Mouse (Mus musculus): ENCODE data around the gene Pdzd8. TPM values are rescaled to one million over a fixed set of nuclear protein-coding genes. Genes with fewer than 3 reads are reported as not detected.

The Pdzd8 gene
- polyA plus RNA-seq, 1 experiment, result 19.9 TPM

DNA sequence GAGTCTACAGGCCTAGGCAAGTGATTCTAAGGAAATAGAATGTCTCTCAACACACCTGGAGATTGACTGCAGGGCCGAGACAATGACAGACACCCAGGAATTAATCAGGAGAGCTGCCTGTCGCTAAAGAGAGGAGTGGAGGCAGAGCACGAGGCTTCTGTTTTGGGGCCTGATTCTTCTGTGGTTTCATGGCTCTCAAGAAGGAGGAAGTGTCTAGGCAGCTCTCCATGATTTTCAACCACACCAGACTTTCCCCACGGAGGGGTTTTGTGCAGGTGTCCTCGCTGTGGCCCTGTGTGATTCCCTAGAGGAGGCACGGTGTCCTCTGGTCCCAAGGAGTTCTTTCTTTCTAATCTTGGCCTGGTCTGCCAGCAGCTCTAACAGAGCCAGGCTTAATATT lies 29.4 kb upstream of the Pdzd8 start:
- no peak overlapping the region for H3K4me3 ChIP-seq (ENCODE audit: insufficient read depth, low read length)
- peaks cover 3% of the 10 kb centered on the region; the same call in 1 of the 2 replicates for H3K4me1 ChIP-seq (ENCODE audit: control insufficient read depth, insufficient read depth, low read length)
- H3K27ac ChIP-seq (ENCODE audit: insufficient read depth, low read depth, low read length), result no peak overlapping the region
- TF ChIP-seq POLR2A (IDR thresholded peaks at IDR 0.05; ENCODE audit: borderline replicate concordance, low read depth, low read length) (no peak), CTCF (IDR thresholded peaks at IDR 0.05; ENCODE audit: low read depth, low read length) (no peak)

DNA sequence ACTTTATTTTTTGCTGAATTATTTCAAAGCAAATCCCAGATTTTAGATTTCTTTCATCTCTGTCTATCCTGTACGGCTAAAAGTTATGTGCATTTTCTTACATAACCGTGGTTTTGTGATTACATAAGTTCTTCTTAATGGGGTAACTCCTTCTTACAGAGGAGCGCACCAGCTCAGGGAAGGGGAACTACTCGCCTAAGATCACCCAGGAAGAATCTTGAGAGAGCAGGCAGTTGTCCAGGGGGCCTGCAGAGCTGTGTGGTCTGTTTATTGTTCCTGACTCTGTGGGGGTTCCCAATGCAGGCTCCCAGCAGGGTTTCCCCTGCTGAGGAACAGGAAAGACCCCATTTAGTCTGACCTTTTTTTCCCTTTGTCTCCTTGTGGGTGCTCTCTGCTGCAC lies 27.3 kb upstream of the Pdzd8 start:
- no peak overlapping the region for H3K4me3 ChIP-seq (ENCODE audit: insufficient read depth, low read length)
- peaks cover 3% of the 10 kb centered on the region; the same call in 1 of the 2 replicates for H3K4me1 ChIP-seq (ENCODE audit: control insufficient read depth, insufficient read depth, low read length)
- no peak overlapping the region for H3K27ac ChIP-seq (ENCODE audit: insufficient read depth, low read depth, low read length)
- TF ChIP-seq CTCF (IDR thresholded peaks at IDR 0.05; ENCODE audit: low read depth, low read length) (no peak), POLR2A (IDR thresholded peaks at IDR 0.05; ENCODE audit: borderline replicate concordance, low read depth, low read length) (no peak)

DNA sequence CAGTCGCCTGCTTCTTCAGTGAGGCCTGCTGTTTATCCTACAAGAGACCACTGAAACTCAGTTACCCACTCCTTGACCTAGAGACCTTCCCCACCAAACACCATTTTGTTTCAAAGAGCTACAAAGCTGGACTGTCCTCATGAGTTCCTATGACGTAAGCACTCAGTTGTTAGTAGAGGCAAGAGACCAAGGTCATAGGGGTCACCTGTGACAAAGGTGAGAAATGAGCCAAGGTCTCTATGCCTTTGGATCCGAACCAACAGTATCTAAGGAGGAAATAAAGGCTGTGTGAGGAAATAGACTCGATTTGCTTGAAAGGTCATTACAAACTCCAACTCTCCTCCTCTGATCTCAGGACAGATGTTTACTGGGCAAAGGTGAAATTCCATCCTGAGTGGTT lies 25.4 kb upstream of the Pdzd8 start:
- H3K4me3 ChIP-seq (ENCODE audit: insufficient read depth, low read length), result no peak overlapping the region
- TF ChIP-seq POLR2A (IDR thresholded peaks at IDR 0.05; ENCODE audit: borderline replicate concordance, low read depth, low read length) (no peak), CTCF (IDR thresholded peaks at IDR 0.05; ENCODE audit: low read depth, low read length) (no peak)

GRCm38 (mm10) chr19:59367892-59368291 lies 22.3 kb upstream of the Pdzd8 start:
- H3K4me3 ChIP-seq (ENCODE audit: insufficient read depth, low read length), result no peak overlapping the region
- no peak overlapping the region for H3K27ac ChIP-seq (ENCODE audit: insufficient read depth, low read depth, low read length)
- no peaks in the 10 kb centered on the region for H3K4me1 ChIP-seq (ENCODE audit: control insufficient read depth, insufficient read depth, low read length)
- no peak for TF ChIP-seq POLR2A (IDR thresholded peaks at IDR 0.05; ENCODE audit: borderline replicate concordance, low read depth, low read length)
- no peak for TF ChIP-seq CTCF (IDR thresholded peaks at IDR 0.05; ENCODE audit: low read depth, low read length)

More for the DNA sequence above, 25.4 kb upstream of the Pdzd8 start:
- H3K4me1 ChIP-seq (ENCODE audit: control insufficient read depth, insufficient read depth, low read length), result peaks cover 3% of the 10 kb centered on the region; the same call in 1 of the 2 replicates
- no peak overlapping the region for H3K27ac ChIP-seq (ENCODE audit: insufficient read depth, low read depth, low read length)

- Histone ChIP-seq H3K27ac (ENCODE audit: insufficient read depth, low read depth, low read length) (no peak overlapping the region), H3K4me3 (ENCODE audit: insufficient read depth, low read length) (no peak overlapping the region), H3K4me1 (ENCODE audit: control insufficient read depth, insufficient read depth, low read length) (no peaks in the 10 kb centered on the region)
- TF ChIP-seq CTCF (IDR thresholded peaks at IDR 0.05; ENCODE audit: low read depth, low read length) (no peak), POLR2A (IDR thresholded peaks at IDR 0.05; ENCODE audit: borderline replicate concordance, low read depth, low read length) (no peak)
Observed at GRCm38 (mm10) chr19:59366724-59367123, 21.1 kb upstream of the Pdzd8 start.

GRCm38 (mm10) chr19:59363666-59364065 lies 18.1 kb upstream of the Pdzd8 start:
- H3K4me3 ChIP-seq (ENCODE audit: insufficient read depth, low read length), result no peak overlapping the region
- H3K4me1 ChIP-seq (ENCODE audit: control insufficient read depth, insufficient read depth, low read length), result no peaks in the 10 kb centered on the region
- H3K27ac ChIP-seq (ENCODE audit: insufficient read depth, low read depth, low read length), result no peak overlapping the region
- no peak for TF ChIP-seq CTCF (IDR thresholded peaks at IDR 0.05; ENCODE audit: low read depth, low read length)

DNA sequence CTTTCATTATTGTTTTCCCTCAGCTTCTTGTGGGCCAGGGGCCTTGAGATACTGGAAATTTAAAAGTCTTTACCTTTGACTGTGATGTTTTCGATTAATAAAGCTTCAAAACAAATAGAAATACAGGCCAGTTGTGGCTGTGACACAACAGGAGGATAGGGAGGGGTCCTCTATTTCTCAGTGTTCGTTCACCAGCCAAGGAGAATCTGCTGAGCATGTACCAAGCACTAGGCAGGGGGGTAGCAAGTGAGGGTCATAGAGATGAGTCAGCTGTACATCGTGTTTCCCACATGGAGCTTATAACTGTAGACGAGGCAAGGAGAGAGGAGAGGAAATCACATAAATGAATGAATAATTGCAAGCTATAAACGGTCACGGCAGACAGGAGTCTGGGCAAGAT lies 17.1 kb upstream of the Pdzd8 start:
- no peak for TF ChIP-seq CTCF (IDR thresholded peaks at IDR 0.05; ENCODE audit: low read depth, low read length)
- TF ChIP-seq POLR2A (IDR thresholded peaks at IDR 0.05; ENCODE audit: borderline replicate concordance, low read depth, low read length), result no peak
- no peak overlapping the region for H3K4me3 ChIP-seq (ENCODE audit: insufficient read depth, low read length)
- H3K4me1 ChIP-seq (ENCODE audit: control insufficient read depth, insufficient read depth, low read length), result no peaks in the 10 kb centered on the region
- H3K27ac ChIP-seq (ENCODE audit: insufficient read depth, low read depth, low read length), result no peak overlapping the region

DNA sequence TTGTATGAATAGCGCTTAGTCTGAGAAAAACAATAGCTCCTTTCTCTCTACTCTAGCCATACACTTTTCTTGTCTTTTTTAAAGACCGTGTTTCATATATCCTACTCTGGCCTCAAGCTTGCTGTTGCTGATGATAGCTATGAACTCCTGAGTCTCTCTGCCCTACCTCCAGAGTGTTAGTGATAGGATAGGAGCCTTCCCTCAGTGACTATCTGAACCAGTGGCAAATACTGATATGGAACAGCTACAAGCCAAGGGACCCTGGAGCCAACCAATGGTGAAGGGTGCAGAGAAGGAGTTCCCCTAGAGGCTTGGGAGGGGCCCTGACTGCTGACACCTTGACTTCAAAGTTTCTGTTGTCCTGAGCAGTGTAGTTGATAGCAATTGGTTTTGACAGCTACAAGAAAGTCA lies 14.9 kb upstream of the Pdzd8 start:
- TF ChIP-seq CTCF (IDR thresholded peaks at IDR 0.05; ENCODE audit: low read depth, low read length) (no peak), POLR2A (IDR thresholded peaks at IDR 0.05; ENCODE audit: borderline replicate concordance, low read depth, low read length) (no peak)
- Histone ChIP-seq H3K27ac (ENCODE audit: insufficient read depth, low read depth, low read length) (no peak overlapping the region), H3K4me3 (ENCODE audit: insufficient read depth, low read length) (no peak overlapping the region), H3K4me1 (ENCODE audit: control insufficient read depth, insufficient read depth, low read length) (no peaks in the 10 kb centered on the region)

DNA sequence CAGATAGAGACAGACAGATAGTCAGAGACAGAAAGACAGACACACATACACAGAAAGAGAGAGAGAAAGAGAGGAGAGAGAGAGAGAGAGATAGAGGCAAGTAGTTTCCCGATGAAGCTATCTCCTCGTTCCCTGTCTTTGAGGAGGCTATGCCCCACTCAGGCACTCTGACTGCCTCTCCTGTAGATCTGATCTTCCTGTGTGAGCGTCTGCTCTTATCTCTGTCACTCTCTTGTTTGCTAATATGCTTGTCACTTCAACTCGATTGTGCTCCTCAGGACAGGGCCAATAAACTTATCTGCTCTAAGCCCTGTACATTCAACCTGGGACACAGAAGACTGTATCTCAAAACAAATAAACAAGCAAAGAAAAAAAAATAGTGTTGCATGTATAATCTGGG lies 13.6 kb upstream of the Pdzd8 start:
- Histone ChIP-seq H3K27ac (ENCODE audit: insufficient read depth, low read depth, low read length) (no peak overlapping the region), H3K4me3 (ENCODE audit: insufficient read depth, low read length) (no peak overlapping the region), H3K4me1 (ENCODE audit: control insufficient read depth, insufficient read depth, low read length) (no peaks in the 10 kb centered on the region)
- TF ChIP-seq POLR2A (IDR thresholded peaks at IDR 0.05; ENCODE audit: borderline replicate concordance, low read depth, low read length) (no peak), CTCF (IDR thresholded peaks at IDR 0.05; ENCODE audit: low read depth, low read length) (no peak)

GRCm38 (mm10) chr19:59357878-59358277 lies 12.3 kb upstream of the Pdzd8 start:
- H3K4me1 ChIP-seq (ENCODE audit: control insufficient read depth, insufficient read depth, low read length), result no peaks in the 10 kb centered on the region
- no peak overlapping the region for H3K27ac ChIP-seq (ENCODE audit: insufficient read depth, low read depth, low read length)
- TF ChIP-seq CTCF (IDR thresholded peaks at IDR 0.05; ENCODE audit: low read depth, low read length), result no peak
- no peak for TF ChIP-seq POLR2A (IDR thresholded peaks at IDR 0.05; ENCODE audit: borderline replicate concordance, low read depth, low read length)
- H3K4me3 ChIP-seq (ENCODE audit: insufficient read depth, low read length), result no peak overlapping the region

All from bone marrow macrophage, adult 2 months (primary cell).